Mouse (Mus musculus): ENCODE data around the gene Unc5c.

Gene Unc5c

GRCm38 (mm10) chr3:141724499-141724898 lies 259.5 kb downstream of the Unc5c start:
- no peak for DNase-seq

GRCm38 (mm10) chr3:141725432-141725831 lies 260.4 kb downstream of the Unc5c start:
- no peak for DNase-seq

GRCm38 (mm10) chr3:141733844-141734243 lies 268.8 kb downstream of the Unc5c start:
- no peak for DNase-seq

- no peak for DNase-seq
Observed at GRCm38 (mm10) chr3:141735285-141735684, 270.3 kb downstream of the Unc5c start.

GRCm38 (mm10) chr3:141745322-141745721 lies 280.3 kb downstream of the Unc5c start:
- no peak for DNase-seq

GRCm38 (mm10) chr3:141748694-141749381 lies 283.8 kb downstream of the Unc5c start:
- DNase-seq = no peak

- DNase-seq = no peak
Observed at GRCm38 (mm10) chr3:141752172-141752571, 287.2 kb downstream of the Unc5c start.

GRCm38 (mm10) chr3:141757259-141757658 lies 292.2 kb downstream of the Unc5c start:
- DNase-seq = no peak

- DNase-seq = no peak
Observed at GRCm38 (mm10) chr3:141778411-141778919, 313.4 kb downstream of the Unc5c start.

GRCm38 (mm10) chr3:141779186-141779585 lies 314.2 kb downstream of the Unc5c start:
- DNase-seq = no peak

- DNase-seq = no peak
Observed at GRCm38 (mm10) chr3:141782553-141782952, 317.5 kb downstream of the Unc5c start.

- no peak for DNase-seq
Observed at GRCm38 (mm10) chr3:141791026-141791780, 326.2 kb downstream of the Unc5c start.

GRCm38 (mm10) chr3:141792106-141792505 lies 327.1 kb downstream of the Unc5c start:
- no peak for DNase-seq

- DNase-seq = no peak
Observed at GRCm38 (mm10) chr3:141793755-141794154, 328.7 kb downstream of the Unc5c start.

- no peak for DNase-seq
Observed at GRCm38 (mm10) chr3:141794371-141794770, 329.4 kb downstream of the Unc5c start.

- DNase-seq = no peak
Observed at GRCm38 (mm10) chr3:141797372-141797771, 332.4 kb downstream of the Unc5c start.

- DNase-seq = no peak
Observed at GRCm38 (mm10) chr3:141797789-141798188, 332.8 kb downstream of the Unc5c start.

GRCm38 (mm10) chr3:141804133-141804532 lies 339.1 kb downstream of the Unc5c start:
- no peak for DNase-seq

GRCm38 (mm10) chr3:141809581-141809980 lies 344.6 kb downstream of the Unc5c start:
- DNase-seq = no peak

GRCm38 (mm10) chr3:141810944-141811343 lies 345.9 kb downstream of the Unc5c start:
- DNase-seq = no peak

- DNase-seq = no peak
Observed at GRCm38 (mm10) chr3:141811348-141811747, 346.3 kb downstream of the Unc5c start.

GRCm38 (mm10) chr3:141814776-141815175 lies 349.8 kb downstream of the Unc5c start:
- DNase-seq = no peak

- no peak for DNase-seq
Observed at GRCm38 (mm10) chr3:141818615-141819312, 353.7 kb downstream of the Unc5c start.
